Mouse (Mus musculus) limb, embryonic 10.5 days (tissue): Measurements from ENCODE around the gene Tspan9. TPM values are rescaled to one million over a fixed set of nuclear protein-coding genes. Genes with fewer than 3 reads are reported as not detected.

Experiments
- DNase-seq: peaks from one replicate; pipeline ENCODE4 v3.0.0-alpha.2; 2017; ENCODE audit warnings: low spot score
- H3K27ac ChIP-seq: fragments of 300-500 bp; sonication (generic); 2 replicates; pipeline ENCODE4 v1.5.1; 2016; ENCODE audit warnings: mild to moderate bottlenecking
- H3K27me3 ChIP-seq: fragments of 300-500 bp; sonication (generic); 2 replicates; pipeline ENCODE4 v1.6.1; 2016; ENCODE audit warnings: low read depth, mild to moderate bottlenecking; ENCODE audit not compliant: poor library complexity, severe bottlenecking
- H3K36me3 ChIP-seq: fragments of 300-500 bp; sonication (generic); 2 replicates; pipeline ENCODE4 v1.6.1; 2016; ENCODE audit warnings: mild to moderate bottlenecking, moderate library complexity
- H3K4me1 ChIP-seq: fragments of 300-500 bp; sonication (generic); 2 replicates; pipeline ENCODE4 v1.6.1; 2016
- H3K4me3 ChIP-seq: fragments of 300-500 bp; sonication (generic); 2 replicates; pipeline ENCODE4 v1.5.1; 2016; ENCODE audit warnings: mild to moderate bottlenecking, moderate library complexity
- H3K9me3 ChIP-seq: fragments of 300-500 bp; sonication (generic); replicated peaks from 2 replicates; pipeline ENCODE4 v1.6.1; 2016; ENCODE audit warnings: mild to moderate bottlenecking
- WGBS: fragments of 180-500 bp; shearing (Covaris S2); methylation state at CpG from one replicate; pipeline ENCODE4 v1.1.7; 2016; 5-methylcytosine and 5-hydroxymethylcytosine counted together
- polyA plus RNA-seq: library from polyadenylated mRNA; unstranded; fragments of >200 nt; fragmentation: Nextera tagmentation; extraction: Ambion mirVana; gene quantifications from 2 replicates; pipeline ENCODE4 v1.2.1, GENCODE M21; 2016

The Tspan9 gene
- polyA plus RNA-seq, 1 experiment from 2014 or later: 78.5 TPM

- H3K36me3 ChIP-seq: no peaks in the 10 kb centered on the region
- peak overlapping the region; percentile 73 for H3K4me3 ChIP-seq
- H3K9me3 ChIP-seq: no peaks in the 10 kb centered on the region
- peaks cover 19% of the 10 kb centered on the region for H3K27me3 ChIP-seq
- under 1% methylated on average over 80 of the region's 80 CpGs for WGBS
- peak overlapping the region; percentile 86 for H3K27ac ChIP-seq
- peaks cover 92% of the 10 kb centered on the region for H3K4me1 ChIP-seq
- DNase-seq: peak; percentile 89
Observed at GRCm38 (mm10) chr6:128034317-128035249, 108.8 kb downstream of the Tspan9 start.

GRCm38 (mm10) chr6:128033868-128034250 lies 109.5 kb downstream of the Tspan9 start:
- no peak for DNase-seq
- Histone ChIP-seq H3K36me3 (no peaks in the 10 kb centered on the region), H3K9me3 (no peaks in the 10 kb centered on the region), H3K4me3 (peak overlapping the region; percentile 73), H3K27ac (peak overlapping the region; percentile 86), H3K27me3 (peaks cover 19% of the 10 kb centered on the region), H3K4me1 (peaks cover 91% of the 10 kb centered on the region)
- WGBS: 9% methylated on average over 4 of the region's 4 CpGs

- peaks cover 19% of the 10 kb centered on the region for H3K27me3 ChIP-seq
- no peaks in the 10 kb centered on the region for H3K36me3 ChIP-seq
- H3K4me1 ChIP-seq: peaks cover 91% of the 10 kb centered on the region
- peak overlapping the region; percentile 73 for H3K4me3 ChIP-seq
- WGBS: 31% methylated on average over 11 of the region's 11 CpGs
- no peak for DNase-seq
- 0 out of 2 replicates have a peak overlapping the region, but pooled peaks have one; percentile 3 for H3K27ac ChIP-seq
- H3K9me3 ChIP-seq: no peaks in the 10 kb centered on the region
Observed at GRCm38 (mm10) chr6:128033172-128033867, 110.1 kb downstream of the Tspan9 start.

- Histone ChIP-seq H3K27ac (no peak overlapping the region), H3K36me3 (no peaks in the 10 kb centered on the region), H3K4me1 (peaks cover 89% of the 10 kb centered on the region), H3K9me3 (no peaks in the 10 kb centered on the region), H3K4me3 (peak overlapping the region; percentile 73), H3K27me3 (peaks cover 19% of the 10 kb centered on the region)
- DNase-seq: peak; percentile 93
- 31% methylated on average over 16 of the region's 16 CpGs for WGBS
Observed at GRCm38 (mm10) chr6:128032252-128033171, 110.9 kb downstream of the Tspan9 start.

GRCm38 (mm10) chr6:128031584-128031983 lies 111.8 kb downstream of the Tspan9 start:
- no peak overlapping the region for H3K4me3 ChIP-seq
- H3K27ac ChIP-seq: no peak overlapping the region
- no peaks in the 10 kb centered on the region for H3K9me3 ChIP-seq
- peaks cover 19% of the 10 kb centered on the region for H3K27me3 ChIP-seq
- WGBS: 71% methylated on average over 2 of the region's 2 CpGs
- H3K4me1 ChIP-seq: peaks cover 81% of the 10 kb centered on the region
- DNase-seq: no peak
- no peaks in the 10 kb centered on the region for H3K36me3 ChIP-seq

GRCm38 (mm10) chr6:128031096-128031495 lies 112.3 kb downstream of the Tspan9 start:
- Histone ChIP-seq H3K36me3 (no peaks in the 10 kb centered on the region), H3K9me3 (no peaks in the 10 kb centered on the region), H3K27me3 (peaks cover 19% of the 10 kb centered on the region), H3K4me3 (no peak overlapping the region), H3K4me1 (peaks cover 76% of the 10 kb centered on the region), H3K27ac (no peak overlapping the region)
- no peak for DNase-seq
- 72% methylated on average over 4 of the region's 4 CpGs for WGBS

- H3K4me3 ChIP-seq: no peak overlapping the region
- H3K27me3 ChIP-seq: peaks cover 19% of the 10 kb centered on the region
- 81% methylated on average over 6 of the region's 6 CpGs for WGBS
- H3K36me3 ChIP-seq: no peaks in the 10 kb centered on the region
- peaks cover 75% of the 10 kb centered on the region for H3K4me1 ChIP-seq
- H3K9me3 ChIP-seq: no peaks in the 10 kb centered on the region
- H3K27ac ChIP-seq: peak overlapping the region; percentile 19; the same call in 1 of the 2 replicates
- no peak for DNase-seq
Observed at GRCm38 (mm10) chr6:128030475-128030874, 112.9 kb downstream of the Tspan9 start.

GRCm38 (mm10) chr6:128029517-128030348 lies 113.7 kb downstream of the Tspan9 start:
- no peaks in the 10 kb centered on the region for H3K9me3 ChIP-seq
- DNase-seq: no peak
- peaks cover 19% of the 10 kb centered on the region for H3K27me3 ChIP-seq
- H3K36me3 ChIP-seq: no peaks in the 10 kb centered on the region
- WGBS: 89% methylated on average over 9 of the region's 9 CpGs
- no peak overlapping the region for H3K4me3 ChIP-seq
- H3K4me1 ChIP-seq: peaks cover 75% of the 10 kb centered on the region
- H3K27ac ChIP-seq: peak overlapping the region; percentile 19; the same call in 1 of the 2 replicates

GRCm38 (mm10) chr6:128028116-128028940 lies 115.1 kb downstream of the Tspan9 start:
- Histone ChIP-seq H3K27ac (peak overlapping the region; percentile 46; the same call in 1 of the 2 replicates), H3K4me1 (peaks cover 71% of the 10 kb centered on the region), H3K9me3 (no peaks in the 10 kb centered on the region), H3K4me3 (no peak overlapping the region), H3K36me3 (no peaks in the 10 kb centered on the region), H3K27me3 (peaks cover 7% of the 10 kb centered on the region)
- DNase-seq: peak; percentile 79
- 32% methylated on average over 10 of the region's 10 CpGs for WGBS

GRCm38 (mm10) chr6:128025997-128026396 lies 117.4 kb downstream of the Tspan9 start:
- H3K27ac ChIP-seq: no peak overlapping the region
- DNase-seq: no peak
- 88% methylated on average over 8 of the region's 8 CpGs for WGBS
- no peak overlapping the region for H3K4me3 ChIP-seq
- H3K27me3 ChIP-seq: no peaks in the 10 kb centered on the region
- no peaks in the 10 kb centered on the region for H3K9me3 ChIP-seq
- no peaks in the 10 kb centered on the region for H3K36me3 ChIP-seq
- peaks cover 74% of the 10 kb centered on the region for H3K4me1 ChIP-seq

- Histone ChIP-seq H3K4me3 (no peak overlapping the region), H3K27ac (no peak overlapping the region), H3K36me3 (no peaks in the 10 kb centered on the region), H3K4me1 (peaks cover 77% of the 10 kb centered on the region), H3K9me3 (no peaks in the 10 kb centered on the region), H3K27me3 (no peaks in the 10 kb centered on the region)
- 80% methylated on average over 13 of the region's 13 CpGs for WGBS
- no peak for DNase-seq
Observed at GRCm38 (mm10) chr6:128025581-128025980, 117.8 kb downstream of the Tspan9 start.
